Mouse (Mus musculus) heart, embryonic 16.5 days (tissue): ENCODE data around the gene Atp2a2. TPM values are rescaled to one million over a fixed set of nuclear protein-coding genes. Genes with fewer than 3 reads are reported as not detected.

Experiments
- ATAC-seq: fragments of 200-750 bp; cut with Nextera tagmentation; replicated peaks from 2 replicates; pipeline ENCODE4 v1.8.0; 2017; ENCODE audit warnings: moderate number of reproducible peaks; ENCODE audit not compliant: insufficient read depth, low FRiP score; ENCODE audit errors: extremely low read depth
- H3K27ac ChIP-seq: fragments of 300-500 bp; sonication (generic); 2 replicates; pipeline ENCODE4 v1.5.1; 2014; ENCODE audit warnings: mild to moderate bottlenecking, low read length, control low read depth, moderate library complexity
- H3K27me3 ChIP-seq: fragments of 300-500 bp; sonication (generic); 2 replicates; pipeline ENCODE4 v1.6.1; 2014; ENCODE audit warnings: low read length, mixed read lengths; ENCODE audit not compliant: control insufficient read depth, insufficient read depth
- H3K36me3 ChIP-seq: fragments of 300-500 bp; sonication (generic); 2 replicates; pipeline ENCODE4 v1.6.1; 2014; ENCODE audit not compliant: control insufficient read depth, insufficient read depth
- H3K4me1 ChIP-seq: fragments of 300-500 bp; sonication (generic); 2 replicates; pipeline ENCODE4 v1.6.1; 2014; ENCODE audit warnings: low read length, mixed read lengths; ENCODE audit not compliant: control insufficient read depth, insufficient read depth
- H3K4me2 ChIP-seq: fragments of 300-500 bp; sonication (generic); 2 replicates; pipeline ENCODE4 v1.6.1; 2014; ENCODE audit warnings: low read depth, mild to moderate bottlenecking, control low read depth, low read length
- H3K4me3 ChIP-seq: fragments of 300-500 bp; sonication (generic); 2 replicates; pipeline ENCODE4 v1.5.1; 2014; ENCODE audit warnings: mild to moderate bottlenecking, control low read depth, low read length
- H3K9ac ChIP-seq: fragments of 300-500 bp; sonication (generic); 2 replicates; pipeline ENCODE4 v1.6.1; 2014; ENCODE audit warnings: low read length, control low read depth
- H3K9me3 ChIP-seq: fragments of 300-500 bp; sonication (generic); replicated peaks from 2 replicates; pipeline ENCODE4 v1.6.1; 2016; ENCODE audit warnings: low read length; ENCODE audit not compliant: control insufficient read depth
- whole genome bisulfite sequencing: fragments of 180-500 bp; shearing (Covaris S2); extraction: QIAGEN DNeasy Blood & Tissue Kit; methylation state at CpG from one replicate; pipeline ENCODE4 v1.1.7; 2014; 5-methylcytosine and 5-hydroxymethylcytosine counted together
- polyA plus RNA-seq: library from polyadenylated mRNA; unstranded; fragments of >200 nt; fragmentation: Nextera tagmentation; extraction: Ambion mirVana; gene quantifications from 2 replicates; pipeline ENCODE4 v1.2.1, GENCODE M21; 2015

Gene Atp2a2
- polyA plus RNA-seq, result 306 and 316 TPM in 2 replicates

DNA sequence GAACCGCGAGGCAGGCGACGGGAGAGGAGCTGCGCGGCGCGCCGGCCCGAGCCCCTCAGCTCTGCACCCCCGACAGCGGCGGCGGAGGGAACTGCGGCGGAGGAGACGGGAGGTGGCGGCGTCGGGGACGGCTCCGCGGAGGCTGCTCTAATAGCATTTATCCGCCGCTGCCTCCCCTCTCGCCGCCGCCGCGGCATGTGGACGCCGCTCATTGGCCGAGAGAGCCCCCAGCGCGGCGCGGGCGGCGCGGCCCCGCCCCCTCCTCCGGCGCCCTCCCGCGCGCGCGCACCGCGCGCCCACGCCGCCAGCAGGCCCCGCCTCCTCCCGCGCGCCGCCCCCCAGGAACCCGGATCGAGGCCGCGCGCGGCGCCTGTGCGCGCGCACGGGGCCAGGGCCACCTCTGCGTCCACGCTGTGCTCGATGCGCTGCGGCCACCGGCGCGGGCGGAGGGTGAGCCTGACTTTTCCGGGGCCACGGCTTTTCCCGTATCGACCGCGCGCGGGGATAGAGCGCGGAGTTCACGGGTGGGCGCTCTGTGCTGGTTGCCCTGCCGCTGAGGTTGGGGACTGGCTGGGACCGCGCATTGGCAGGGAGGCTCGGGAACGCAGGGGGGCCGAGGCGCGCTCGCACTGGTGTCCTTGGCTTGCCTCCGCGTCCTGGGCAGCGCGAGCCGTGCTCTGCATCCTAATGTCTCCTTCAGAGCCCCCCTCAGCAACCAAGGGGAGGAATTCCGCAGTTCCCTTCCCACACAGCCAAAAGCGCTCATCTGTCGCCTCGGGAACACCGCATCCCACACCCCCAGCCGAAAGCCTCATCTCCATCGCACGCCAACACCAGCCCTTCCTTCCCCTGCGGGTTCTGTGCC, at the start of gene Atp2a2:
Gene Atp2a2, minus strand, starts transcription at position 149 of the 865 bp plus-strand sequence.
- Histone ChIP-seq H3K4me2 (peak within 1 kb of the TSS; percentile 93), H3K27ac (peak within 1 kb of the TSS; percentile 99), H3K4me1 (peaks cover 22% of the 10 kb centered on the region), H3K27me3 (no peaks in the 10 kb centered on the region), H3K4me3 (peak within 1 kb of the TSS; percentile 99), H3K9ac (peak within 1 kb of the TSS; percentile 100), H3K36me3 (peaks cover 2% of the 10 kb centered on the region; the same call in 1 of the 2 replicates), H3K9me3 (peaks cover 4% of the 10 kb centered on the region)
- under 1% methylated on average over 95 of the region's 113 CpGs for WGBS
- ATAC-seq, result peak; percentile 91

DNA sequence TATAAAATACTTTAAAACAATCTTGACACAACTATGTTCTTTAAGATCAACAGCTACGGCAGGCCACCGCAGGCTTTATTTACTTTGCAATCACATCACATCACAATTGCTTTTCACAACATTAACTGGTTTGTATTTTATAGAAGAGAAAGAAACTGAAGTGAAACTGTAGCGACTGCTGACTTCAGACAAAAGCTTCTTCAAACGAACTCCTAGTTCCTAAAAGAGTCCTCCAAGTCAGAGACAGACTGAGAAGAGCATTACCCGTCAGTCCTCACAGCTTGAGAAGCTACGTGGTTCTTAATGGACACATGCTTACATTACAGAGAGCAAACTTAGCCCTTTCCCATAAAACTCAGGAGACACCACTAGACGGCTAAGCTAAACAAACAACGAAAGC, 48.4 kb upstream of the Atp2a2 start:
- Histone ChIP-seq H3K4me2 (no peak overlapping the region), H3K36me3 (no peaks in the 10 kb centered on the region), H3K9me3 (no peaks in the 10 kb centered on the region), H3K4me1 (peaks cover 26% of the 10 kb centered on the region), H3K27ac (peak overlapping the region; percentile 18; the same call in 1 of the 2 replicates), H3K27me3 (no peaks in the 10 kb centered on the region), H3K4me3 (no peak overlapping the region), H3K9ac (no peak overlapping the region)
- ATAC-seq, result no peak
- 69% methylated on average over 8 of the region's 8 CpGs for WGBS

DNA sequence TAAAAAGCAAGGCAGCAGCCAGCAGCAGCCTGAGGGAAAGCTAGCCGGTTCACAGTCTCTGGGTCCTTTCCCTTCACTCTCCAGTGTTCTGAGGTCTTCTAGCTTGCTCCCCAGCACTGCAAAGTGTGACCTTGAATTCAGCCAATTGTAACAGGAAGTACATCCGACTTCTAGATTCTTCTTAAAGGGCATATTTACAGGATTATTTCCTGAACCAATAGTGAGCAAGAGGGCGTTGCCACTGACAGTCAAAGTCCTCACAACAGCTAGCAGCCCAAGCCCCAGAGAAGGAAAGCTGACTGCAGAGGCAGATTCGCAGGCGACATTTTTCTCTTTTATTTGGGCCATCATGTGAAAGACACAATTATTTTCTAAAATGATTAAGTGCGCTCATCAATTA, 46.6 kb upstream of the Atp2a2 start:
- H3K9ac ChIP-seq, result peak overlapping the region; percentile 41
- 47% methylated on average over 6 of the region's 6 CpGs for WGBS
- peak overlapping the region; percentile 84 for H3K27ac ChIP-seq
- H3K4me3 ChIP-seq, result no peak overlapping the region
- no peaks in the 10 kb centered on the region for H3K36me3 ChIP-seq
- H3K27me3 ChIP-seq, result no peaks in the 10 kb centered on the region
- ATAC-seq, result peak; percentile 28; the same call in 1 of the 2 replicates
- H3K4me1 ChIP-seq, result peaks cover 36% of the 10 kb centered on the region
- H3K9me3 ChIP-seq, result no peaks in the 10 kb centered on the region
- no peak overlapping the region for H3K4me2 ChIP-seq

DNA sequence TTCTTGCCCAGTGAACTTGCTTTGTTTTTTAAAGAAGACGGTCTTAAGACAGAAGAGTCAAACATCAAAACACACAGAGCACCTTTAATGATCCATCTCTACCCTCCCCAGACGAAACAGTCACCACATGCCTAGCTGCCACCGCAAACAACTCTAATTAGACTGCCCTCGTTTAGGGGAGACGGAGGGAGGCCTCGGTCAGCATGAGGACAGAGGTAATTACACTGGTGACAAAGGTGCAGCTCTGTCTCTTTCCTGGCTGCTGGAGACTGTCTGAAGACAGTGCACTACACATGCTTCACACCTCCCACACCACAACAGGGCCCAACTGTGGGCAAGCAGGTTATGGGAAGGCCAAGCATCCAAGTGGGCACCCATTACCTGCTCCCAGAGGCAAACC, 45.8 kb upstream of the Atp2a2 start:
- Histone ChIP-seq H3K4me2 (no peak overlapping the region), H3K9ac (peak overlapping the region; percentile 26; the same call in 1 of the 2 replicates), H3K27ac (peak overlapping the region; percentile 68), H3K27me3 (no peaks in the 10 kb centered on the region), H3K36me3 (no peaks in the 10 kb centered on the region), H3K4me1 (peaks cover 42% of the 10 kb centered on the region), H3K4me3 (no peak overlapping the region), H3K9me3 (no peaks in the 10 kb centered on the region)
- ATAC-seq, result no peak
- WGBS, result 78% methylated on average over 6 of the region's 6 CpGs

- ATAC-seq, result no peak
- Histone ChIP-seq H3K27ac (peak overlapping the region; percentile 58), H3K4me2 (no peak overlapping the region), H3K9ac (peak overlapping the region; percentile 24; the same call in 1 of the 2 replicates), H3K27me3 (no peaks in the 10 kb centered on the region), H3K4me3 (no peak overlapping the region), H3K4me1 (peaks cover 42% of the 10 kb centered on the region), H3K9me3 (no peaks in the 10 kb centered on the region), H3K36me3 (no peaks in the 10 kb centered on the region)
- WGBS, result 33% methylated on average over 7 of the region's 7 CpGs
These were observed 45.3 kb upstream of the Atp2a2 start for GRCm38 (mm10) chr5:122547251-122547714.

- H3K27ac ChIP-seq, result peak overlapping the region; percentile 95
- no peaks in the 10 kb centered on the region for H3K9me3 ChIP-seq
- H3K9ac ChIP-seq, result no peak overlapping the region
- H3K36me3 ChIP-seq, result peaks cover 5% of the 10 kb centered on the region; the same call in 1 of the 2 replicates
- peaks cover 30% of the 10 kb centered on the region for H3K4me1 ChIP-seq
- no peaks in the 10 kb centered on the region for H3K27me3 ChIP-seq
- H3K4me3 ChIP-seq, result no peak overlapping the region
- WGBS, result 45% methylated on average over 6 of the region's 6 CpGs
- H3K4me2 ChIP-seq, result no peak overlapping the region
- ATAC-seq, result peak; percentile 54
These were observed 41.4 kb upstream of the Atp2a2 start for GRCm38 (mm10) chr5:122543392-122543791.

DNA sequence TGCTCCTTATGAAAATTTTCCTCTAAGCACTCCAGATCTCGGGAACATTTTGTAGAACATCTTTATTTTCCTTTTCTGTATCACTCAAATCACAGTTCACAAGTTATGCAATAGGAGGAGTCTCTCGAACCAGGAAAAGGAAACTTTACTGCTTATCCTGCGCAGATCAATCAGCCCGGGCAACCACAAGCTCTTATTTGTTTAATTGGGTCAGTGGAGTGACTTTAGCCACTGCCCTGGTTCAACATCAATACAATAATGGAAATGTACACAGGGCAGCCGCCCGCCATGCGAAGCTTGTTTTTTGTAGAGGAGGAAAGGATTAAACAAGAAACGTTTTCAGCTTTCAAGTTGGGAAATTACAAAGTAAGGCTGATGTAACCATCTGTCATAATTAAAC, 39.8 kb upstream of the Atp2a2 start:
- Histone ChIP-seq H3K4me1 (peaks cover 18% of the 10 kb centered on the region), H3K36me3 (peaks cover 5% of the 10 kb centered on the region; the same call in 1 of the 2 replicates), H3K9me3 (no peaks in the 10 kb centered on the region), H3K27ac (no peak overlapping the region), H3K27me3 (no peaks in the 10 kb centered on the region), H3K9ac (no peak overlapping the region), H3K4me2 (no peak overlapping the region), H3K4me3 (no peak overlapping the region)
- ATAC-seq, result no peak
- 83% methylated on average over 8 of the region's 8 CpGs for WGBS

DNA sequence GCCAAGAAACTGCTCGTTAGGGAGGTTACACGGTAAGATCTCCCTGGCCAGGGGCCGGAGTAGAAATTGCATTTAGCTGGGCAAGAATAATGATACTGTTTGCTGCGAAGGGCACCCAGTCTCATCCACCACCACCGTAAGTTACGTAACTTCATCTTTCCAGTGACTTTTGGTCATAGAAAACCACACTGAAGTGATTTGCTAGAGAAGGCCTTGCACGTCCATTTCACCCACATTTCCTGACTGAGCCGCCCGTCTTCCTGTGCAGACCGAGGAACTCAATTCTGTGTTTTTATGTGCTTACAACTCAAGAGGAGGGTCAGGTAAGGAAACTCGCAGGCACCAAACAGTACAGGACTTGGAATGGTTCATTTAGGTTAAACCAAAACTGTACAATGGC, 36.1 kb upstream of the Atp2a2 start:
- Histone ChIP-seq H3K4me3 (no peak overlapping the region), H3K4me2 (no peak overlapping the region), H3K27ac (no peak overlapping the region), H3K9me3 (no peaks in the 10 kb centered on the region), H3K27me3 (no peaks in the 10 kb centered on the region), H3K9ac (no peak overlapping the region), H3K36me3 (peaks cover 5% of the 10 kb centered on the region; the same call in 1 of the 2 replicates), H3K4me1 (peaks cover 13% of the 10 kb centered on the region)
- WGBS, result 87% methylated on average over 11 of the region's 11 CpGs
- ATAC-seq, result no peak

DNA sequence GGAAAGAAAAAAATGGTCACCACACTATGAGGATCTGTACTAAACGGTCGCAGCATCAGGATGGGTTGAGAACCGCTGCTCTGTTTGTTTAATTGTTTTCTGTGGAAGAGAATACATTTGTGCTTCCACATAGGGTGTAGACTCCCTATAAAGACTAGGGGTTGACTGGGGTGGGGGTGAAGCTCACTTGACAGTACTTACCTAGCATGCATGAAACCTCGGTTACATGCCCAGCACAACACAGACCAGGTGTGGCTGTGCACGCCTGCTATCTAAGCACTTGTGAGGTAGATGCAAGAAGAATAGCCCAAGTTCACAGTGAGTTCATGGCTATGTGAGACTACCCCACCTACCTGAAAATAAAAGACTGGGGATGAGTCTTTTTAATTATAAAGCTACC, 35.6 kb upstream of the Atp2a2 start:
- Histone ChIP-seq H3K4me2 (no peak overlapping the region), H3K4me3 (no peak overlapping the region), H3K27me3 (no peaks in the 10 kb centered on the region), H3K27ac (no peak overlapping the region), H3K36me3 (peaks cover 5% of the 10 kb centered on the region; the same call in 1 of the 2 replicates), H3K9ac (no peak overlapping the region), H3K4me1 (peaks cover 10% of the 10 kb centered on the region; the same call in 1 of the 2 replicates), H3K9me3 (no peaks in the 10 kb centered on the region)
- 96% methylated on average over 5 of the region's 5 CpGs for WGBS
- ATAC-seq, result no peak
